Mouse (Mus musculus) small intestine, adult 2 months (tissue): ENCODE measurements around the gene Adamtsl1. TPM values are rescaled to one million over a fixed set of nuclear protein-coding genes. Genes with fewer than 3 reads are reported as not detected.

Experiments
- H3K27ac ChIP-seq: fragments of 200-500 bp; 2 replicates; pipeline ENCODE4 v1.5.1; 2012; ENCODE audit warnings: low read depth, low read length, control low read depth, inconsistent platforms; ENCODE audit not compliant: insufficient read depth
- H3K27me3 ChIP-seq: fragments of 200-500 bp; 2 replicates; pipeline ENCODE4 v1.6.1; 2012; ENCODE audit warnings: mild to moderate bottlenecking, moderate library complexity, low read length, inconsistent platforms; ENCODE audit not compliant: control insufficient read depth, insufficient read depth
- H3K36me3 ChIP-seq: fragments of 200-500 bp; 2 replicates; pipeline ENCODE4 v1.6.1; 2012; ENCODE audit warnings: mild to moderate bottlenecking, low read length, control low read depth, inconsistent platforms; ENCODE audit not compliant: control insufficient read depth, insufficient read depth
- H3K4me1 ChIP-seq: fragments of 200-500 bp; 2 replicates; pipeline ENCODE4 v1.6.1; 2012; ENCODE audit warnings: low read length, inconsistent platforms, mixed read lengths; ENCODE audit not compliant: control insufficient read depth, insufficient read depth, insufficient read length
- H3K4me3 ChIP-seq: fragments of 200-500 bp; 2 replicates; pipeline ENCODE4 v1.5.1; 2012; ENCODE audit warnings: low read depth, mild to moderate bottlenecking, control low read depth, inconsistent platforms, low read length, moderate library complexity
- CTCF ChIP-seq: fragments of 200-500 bp; IDR thresholded peaks from 2 replicates; pipeline ENCODE4 v1.5.1; 2012; ENCODE audit warnings: low read depth, mild to moderate bottlenecking, control low read depth, inconsistent platforms, low read length, moderate library complexity, mixed read lengths; ENCODE audit not compliant: insufficient replicate concordance, insufficient read length; ENCODE audit errors: extremely low read depth
- POLR2A ChIP-seq: fragments of 200-500 bp; IDR thresholded peaks from 2 replicates; pipeline ENCODE4 v1.6.1; 2012; ENCODE audit warnings: low read depth, mild to moderate bottlenecking, control low read depth, inconsistent platforms, low read length, moderate library complexity
- whole genome bisulfite sequencing: fragments of 180-500 bp; shearing (Covaris S2); methylation state at CpG from one replicate; pipeline ENCODE4 v1.1.7; 2018; 5-methylcytosine and 5-hydroxymethylcytosine counted together
- polyA plus RNA-seq: library from polyadenylated mRNA; depleted of rRNA; stranded (reverse); fragments of >200 nt; gene quantifications from 2 replicates; pipeline ENCODE4 v1.2.3, GENCODE M21; 2012

The Adamtsl1 gene
- polyA plus RNA-seq, 1 experiment = 1.1 TPM

- Histone ChIP-seq H3K27me3 (no peaks in the 10 kb centered on the region), H3K36me3 (no peaks in the 10 kb centered on the region), H3K4me3 (peak overlapping the region; percentile 13; the same call in 1 of the 2 replicates), H3K4me1 (peaks cover 2% of the 10 kb centered on the region; the same call in 1 of the 2 replicates), H3K27ac (no peak overlapping the region)
- WGBS = 2% methylated on average over 33 of the region's 33 CpGs
- TF ChIP-seq CTCF (no peak), POLR2A (no peak)
Measured at GRCm38 (mm10) chr4:85514205-85514681, 271 bp downstream of the Adamtsl1 start.

GRCm38 (mm10) chr4:85526966-85527566 lies 13.1 kb downstream of the Adamtsl1 start:
- H3K4me1 ChIP-seq = no peaks in the 10 kb centered on the region
- no peak overlapping the region for H3K4me3 ChIP-seq
- TF ChIP-seq POLR2A = no peak
- no peak for TF ChIP-seq CTCF
- H3K36me3 ChIP-seq = no peaks in the 10 kb centered on the region
- H3K27ac ChIP-seq = no peak overlapping the region
- WGBS = 88% methylated on average over 7 of the region's 7 CpGs
- H3K27me3 ChIP-seq = no peaks in the 10 kb centered on the region

GRCm38 (mm10) chr4:85529852-85530251 lies 15.9 kb downstream of the Adamtsl1 start:
- H3K4me3 ChIP-seq = no peak overlapping the region
- no peaks in the 10 kb centered on the region for H3K36me3 ChIP-seq
- no peak for TF ChIP-seq CTCF
- no peak for TF ChIP-seq POLR2A
- no peak overlapping the region for H3K27ac ChIP-seq
- no peaks in the 10 kb centered on the region for H3K27me3 ChIP-seq
- H3K4me1 ChIP-seq = no peaks in the 10 kb centered on the region
- 72% methylated on average over 1 of the region's 1 CpGs for WGBS

GRCm38 (mm10) chr4:85539677-85540076 lies 25.7 kb downstream of the Adamtsl1 start:
- no peaks in the 10 kb centered on the region for H3K27me3 ChIP-seq
- H3K27ac ChIP-seq = no peak overlapping the region
- H3K4me1 ChIP-seq = no peaks in the 10 kb centered on the region
- no peaks in the 10 kb centered on the region for H3K36me3 ChIP-seq
- WGBS = 73% methylated on average over 5 of the region's 5 CpGs
- no peak overlapping the region for H3K4me3 ChIP-seq
- no peak for TF ChIP-seq CTCF

- Histone ChIP-seq H3K4me3 (no peak overlapping the region), H3K4me1 (no peaks in the 10 kb centered on the region), H3K36me3 (no peaks in the 10 kb centered on the region), H3K27ac (no peak overlapping the region), H3K27me3 (no peaks in the 10 kb centered on the region)
- no peak for TF ChIP-seq POLR2A
- no peak for TF ChIP-seq CTCF
- 68% methylated on average over 4 of the region's 4 CpGs for WGBS
Measured at GRCm38 (mm10) chr4:85543221-85543620, 29.2 kb downstream of the Adamtsl1 start.

GRCm38 (mm10) chr4:85554696-85555095 lies 40.7 kb downstream of the Adamtsl1 start:
- H3K27ac ChIP-seq = no peak overlapping the region
- H3K4me3 ChIP-seq = no peak overlapping the region
- WGBS = 37% methylated on average over 3 of the region's 3 CpGs
- TF ChIP-seq POLR2A = no peak
- TF ChIP-seq CTCF = no peak
- no peaks in the 10 kb centered on the region for H3K27me3 ChIP-seq
- H3K36me3 ChIP-seq = no peaks in the 10 kb centered on the region
- H3K4me1 ChIP-seq = no peaks in the 10 kb centered on the region

- TF ChIP-seq CTCF = no peak
- no peak for TF ChIP-seq POLR2A
- Histone ChIP-seq H3K27me3 (no peaks in the 10 kb centered on the region), H3K4me3 (no peak overlapping the region), H3K4me1 (no peaks in the 10 kb centered on the region), H3K27ac (no peak overlapping the region), H3K36me3 (no peaks in the 10 kb centered on the region)
- WGBS = 84% methylated on average over 6 of the region's 6 CpGs
Measured at GRCm38 (mm10) chr4:85559753-85560152, 45.8 kb downstream of the Adamtsl1 start.

- no peak overlapping the region for H3K27ac ChIP-seq
- TF ChIP-seq POLR2A = no peak
- TF ChIP-seq CTCF = no peak
- WGBS = 75% methylated on average over 2 of the region's 2 CpGs
- no peaks in the 10 kb centered on the region for H3K36me3 ChIP-seq
- no peaks in the 10 kb centered on the region for H3K4me1 ChIP-seq
- H3K4me3 ChIP-seq = no peak overlapping the region
- no peaks in the 10 kb centered on the region for H3K27me3 ChIP-seq
Measured at GRCm38 (mm10) chr4:85585426-85585825, 71.5 kb downstream of the Adamtsl1 start.
